ENCODE assay signal across 9 mouse cellular contexts in the genomic region with DNA sequence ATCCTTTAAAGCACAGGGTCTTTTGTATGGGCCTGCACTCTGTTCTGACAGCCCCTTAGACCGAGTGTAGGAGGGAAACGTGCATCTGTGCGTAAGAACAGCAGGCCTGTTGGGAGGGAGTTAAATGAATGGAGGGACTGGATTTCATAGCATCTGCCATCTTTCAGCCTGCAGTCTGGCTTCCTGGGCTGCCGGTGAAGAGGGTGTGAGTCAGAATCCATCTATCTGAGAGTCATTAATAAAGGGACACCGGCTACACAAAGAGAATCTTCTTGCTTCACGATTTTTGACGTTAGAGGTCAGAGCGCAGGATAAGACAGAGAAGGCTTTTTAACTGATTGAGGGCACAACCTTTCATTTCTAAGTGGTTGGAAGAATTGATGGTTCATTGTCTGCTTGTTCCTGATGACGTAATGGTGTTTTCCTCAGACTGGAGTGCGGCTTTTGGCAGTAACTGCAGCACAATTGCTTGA. TPM values are rescaled to one million over a fixed set of nuclear protein-coding genes. Genes with fewer than 3 reads are reported as not detected.
DNase-seq lines count a peak whose midpoint lies in the region; ATAC-seq lines count a peak whose summit lies in the region.
"Had no signal": no experiment of that assay in that cellular context is flagged by ENCODE, and none has a peak within 500 bp of the region (broad histone marks: within the 10 kb centered on the region; RNA-seq: fewer than 3 reads in every experiment).

No protein-coding gene starts in this region.

- peaks cover 5% of the 10 kb centered on the region for H3K36me3 ChIP-seq in heart, embryonic 13.5 days

- no peak for ATAC-seq in heart, embryonic 13.5 days (ENCODE audit: extremely low read depth, insufficient number of reproducible peaks, low FRiP score, low TSS enrichment)
- no peak for ATAC-seq in activated CD4-positive, CD25-positive, alpha-beta regulatory T cell, adult 4 months

- H3K4me2 ChIP-seq in heart, embryonic 13.5 days, result no peak overlapping the region
- H3K4me2 ChIP-seq: limb, embryonic 12.5 days had no signal

- 61% methylated on average over 10 of the region's 10 CpGs for WGBS in heart, embryonic 13.5 days

- no peaks in the 10 kb centered on the region for H3K27me3 ChIP-seq in heart, embryonic 13.5 days (replicated peaks)
- H3K27me3 ChIP-seq: limb, embryonic 12.5 days had no signal

- no peak for DNase-seq in heart, postnatal 4 days
- DNase-seq in Muller cell, postnatal 12 days (ENCODE audit: inconsistent ontology term), result peak; percentile 87
- peak; percentile 22 for DNase-seq in embryo, embryonic 11 days
- DNase-seq in layer of hippocampus, adult 9-11 months, result peak; percentile 54
- DNase-seq in kidney, postnatal 10 days, result no peak
- no peak for DNase-seq in yolk sac, embryonic 10.5 days (ENCODE audit: low spot score)

- no peaks in the 10 kb centered on the region for H3K9me3 ChIP-seq in heart, embryonic 13.5 days
- H3K9me3 ChIP-seq: limb, embryonic 12.5 days had no signal

- no peak overlapping the region for H3K9ac ChIP-seq in heart, embryonic 13.5 days
- H3K9ac ChIP-seq: limb, embryonic 12.5 days had no signal

- H3K27ac ChIP-seq in heart, embryonic 13.5 days (replicated peaks), result 0 out of 2 replicates have a peak overlapping the region, but pooled peaks have one; percentile 5
- H3K27ac ChIP-seq: limb, embryonic 12.5 days had no signal

- H3K4me3 ChIP-seq in heart, embryonic 13.5 days, result no peak overlapping the region
- H3K4me3 ChIP-seq: limb, embryonic 12.5 days had no signal

- peaks cover 17% of the 10 kb centered on the region for H3K4me1 ChIP-seq in heart, embryonic 13.5 days
- H3K4me1 ChIP-seq: limb, embryonic 12.5 days had no signal

RNA-seq across cellular contexts. Expression of a gene that starts 46.2 kb away (rescaled TPM):
- 73.2 and 78.7 TPM in 2 replicates for polyA plus RNA-seq in heart, embryonic 13.5 days (2015; fragmentation: Nextera tagmentation; extraction: Ambion mirVana)
- 100 to 1,000 TPM; 340 to 344 TPM for total RNA-seq in heart, postnatal 4 days (2021)
- 10 to 100 TPM; 36.6 to 44.9 TPM for polyA plus RNA-seq in activated CD4-positive, CD25-positive, alpha-beta regulatory T cell, adult 4 months (2017; shearing (Covaris generic))

Comparison
In these comparisons a context has a peak if more than half of its experiments do, and no peak if none do; other contexts are left out.
1. DNase-seq: peak in Muller cell, postnatal 12 days (single experiment), embryo, embryonic 11 days (single experiment) and layer of hippocampus, adult 9-11 months (single experiment); none in heart, postnatal 4 days (single experiment), kidney, postnatal 10 days (single experiment) and yolk sac, embryonic 10.5 days (single experiment).